Mouse (Mus musculus) midbrain, embryonic 11.5 days (tissue): ENCODE data around the gene Rgl1. TPM values are rescaled to one million over a fixed set of nuclear protein-coding genes. Genes with fewer than 3 reads are reported as not detected.

Source experiments
- ATAC-seq: fragments of 200-750 bp; cut with Nextera tagmentation; 2 replicates; pipeline ENCODE4 v1.8.0; 2017; ENCODE audit warnings: moderate TSS enrichment, moderate library complexity; ENCODE audit not compliant: low FRiP score
- DNase-seq: peaks from one replicate; pipeline ENCODE4 v3.0.0; 2015; ENCODE audit warnings: low spot score; ENCODE audit errors: missing footprints
- H3K27ac ChIP-seq: fragments of 300-500 bp; sonication (generic); 2 replicates; pipeline ENCODE4 v1.5.1; 2014; ENCODE audit warnings: low read depth, low read length
- H3K27me3 ChIP-seq: fragments of 300-500 bp; sonication (generic); 2 replicates; pipeline ENCODE4 v1.6.1; 2014; ENCODE audit warnings: mild to moderate bottlenecking, low read length, moderate library complexity, mixed read lengths; ENCODE audit not compliant: control insufficient read depth, insufficient read depth
- H3K36me3 ChIP-seq: fragments of 300-500 bp; sonication (generic); 2 replicates; pipeline ENCODE4 v1.6.1; 2014; ENCODE audit warnings: mild to moderate bottlenecking, low read length, moderate library complexity, mixed read lengths; ENCODE audit not compliant: control insufficient read depth, insufficient read depth
- H3K4me1 ChIP-seq: fragments of 300-500 bp; sonication (generic); 2 replicates; pipeline ENCODE4 v1.6.1; 2014; ENCODE audit warnings: low read length; ENCODE audit not compliant: control insufficient read depth, insufficient read depth
- H3K4me2 ChIP-seq: fragments of 300-500 bp; sonication (generic); 2 replicates; pipeline ENCODE4 v1.6.1; 2014; ENCODE audit warnings: mild to moderate bottlenecking, moderate library complexity
- H3K4me3 ChIP-seq: fragments of 300-500 bp; sonication (generic); 2 replicates; pipeline ENCODE4 v1.5.1; 2014; ENCODE audit warnings: low read depth, low read length
- H3K9ac ChIP-seq: fragments of 300-500 bp; sonication (generic); 2 replicates; pipeline ENCODE4 v1.6.1; 2014; ENCODE audit warnings: low read length
- H3K9me3 ChIP-seq: fragments of 300-500 bp; sonication (generic); 2 replicates; pipeline ENCODE4 v1.6.1; 2016; ENCODE audit warnings: low read length; ENCODE audit not compliant: control insufficient read depth
- WGBS: fragments of 180-500 bp; shearing (Covaris S2); extraction: QIAGEN DNeasy Blood & Tissue Kit; methylation state at CpG from one replicate; pipeline ENCODE4 v1.1.7; 2014; 5-methylcytosine and 5-hydroxymethylcytosine counted together
- polyA plus RNA-seq: library from polyadenylated mRNA; unstranded; fragments of >200 nt; fragmentation: Nextera tagmentation; extraction: Ambion mirVana; gene quantifications from 2 replicates; pipeline ENCODE4 v1.2.1, GENCODE M21; 2014

Gene Rgl1
- polyA plus RNA-seq, 1 experiment from 2014 or later: 23.2 TPM

DNA sequence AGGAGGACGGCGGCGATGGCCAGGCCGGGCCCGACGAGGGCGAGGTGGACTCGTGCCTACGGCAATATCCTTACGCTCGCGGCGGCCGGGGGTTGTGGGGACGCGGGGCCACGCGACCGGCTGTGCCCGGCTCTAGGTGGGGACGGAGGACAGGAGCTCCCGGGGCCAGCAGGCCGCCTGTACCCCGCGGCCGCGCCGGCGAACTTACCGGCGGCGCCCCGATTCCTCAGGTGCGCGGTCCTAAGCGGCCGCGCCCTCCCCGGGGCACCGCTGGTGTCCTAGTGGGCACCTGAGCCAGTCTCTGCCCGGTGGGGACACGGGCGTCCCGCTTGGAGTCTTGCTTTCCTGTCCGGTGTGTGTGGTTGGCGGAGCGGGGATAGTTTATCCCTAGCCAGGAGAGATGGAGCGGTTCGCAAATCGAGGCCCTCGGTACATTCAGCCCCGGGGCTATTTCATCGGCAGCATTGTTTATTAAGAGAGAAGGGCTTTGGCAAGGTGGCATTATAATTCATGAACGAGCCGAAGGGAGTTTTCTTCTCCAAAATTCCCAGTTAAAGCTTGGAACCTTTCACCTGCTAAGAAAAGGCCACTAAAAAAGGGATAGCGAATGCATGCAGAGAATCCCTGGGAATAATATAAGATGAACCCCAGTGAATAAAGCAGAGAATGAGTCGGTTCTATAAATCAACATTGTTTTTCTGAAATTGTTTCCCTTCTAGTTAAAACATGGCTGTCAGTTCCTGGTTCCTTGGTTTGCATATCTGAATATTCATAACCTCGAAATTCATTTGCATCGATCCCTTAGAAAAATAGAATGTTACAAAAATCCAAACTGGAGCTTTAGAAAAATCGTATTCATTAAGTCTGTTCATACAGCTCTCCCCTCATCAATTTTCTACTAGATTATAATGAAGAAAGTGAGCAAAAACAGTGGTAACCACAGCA is 925 bp upstream of the Rgl1 start:
- peak; percentile 94 for DNase-seq
- no peaks in the 10 kb centered on the region for H3K9me3 ChIP-seq
- H3K9ac ChIP-seq: peak overlapping the region; percentile 88
- H3K4me2 ChIP-seq: peak overlapping the region; percentile 85
- peak overlapping the region; percentile 95 for H3K4me3 ChIP-seq
- 0 out of 2 replicates have a peak, but pooled peaks cover 2% of the 10 kb centered on the region for H3K36me3 ChIP-seq
- H3K27me3 ChIP-seq: peaks cover 5% of the 10 kb centered on the region
- peak; percentile 74 for ATAC-seq
- WGBS: under 1% methylated on average over 55 of the region's 60 CpGs
- peaks cover 2% of the 10 kb centered on the region; the same call in 1 of the 2 replicates for H3K4me1 ChIP-seq
- peak overlapping the region; percentile 57 for H3K27ac ChIP-seq

DNA sequence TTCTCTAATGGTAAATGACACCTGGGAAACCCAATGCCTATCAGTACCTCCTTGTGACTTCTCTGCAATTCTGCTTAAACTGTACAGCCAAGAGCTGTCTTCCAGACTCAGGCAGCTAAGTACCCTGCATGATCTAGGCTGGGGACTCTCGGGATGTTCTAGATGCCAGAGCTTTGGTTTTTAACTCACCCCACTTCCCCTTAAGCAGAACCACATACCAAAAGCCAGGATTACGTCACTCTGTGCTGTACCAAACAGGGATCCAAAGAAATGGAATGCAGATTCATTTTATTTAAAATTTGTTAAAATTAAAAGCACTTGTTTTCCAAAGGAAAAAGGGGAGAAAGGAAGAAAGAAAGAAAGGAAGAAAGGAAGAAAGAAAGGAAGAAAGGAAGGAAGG is 4.4 kb downstream of the Rgl1 start:
- no peaks in the 10 kb centered on the region for H3K4me1 ChIP-seq
- DNase-seq (no peak), ATAC-seq (no peak)
- no peaks in the 10 kb centered on the region for H3K9me3 ChIP-seq
- 86% methylated on average over 2 of the region's 2 CpGs for WGBS
- no peak overlapping the region for H3K9ac ChIP-seq
- no peak overlapping the region for H3K4me3 ChIP-seq
- H3K27me3 ChIP-seq: peaks cover 5% of the 10 kb centered on the region
- H3K4me2 ChIP-seq: no peak overlapping the region
- H3K36me3 ChIP-seq: no peaks in the 10 kb centered on the region
- H3K27ac ChIP-seq: no peak overlapping the region

DNA sequence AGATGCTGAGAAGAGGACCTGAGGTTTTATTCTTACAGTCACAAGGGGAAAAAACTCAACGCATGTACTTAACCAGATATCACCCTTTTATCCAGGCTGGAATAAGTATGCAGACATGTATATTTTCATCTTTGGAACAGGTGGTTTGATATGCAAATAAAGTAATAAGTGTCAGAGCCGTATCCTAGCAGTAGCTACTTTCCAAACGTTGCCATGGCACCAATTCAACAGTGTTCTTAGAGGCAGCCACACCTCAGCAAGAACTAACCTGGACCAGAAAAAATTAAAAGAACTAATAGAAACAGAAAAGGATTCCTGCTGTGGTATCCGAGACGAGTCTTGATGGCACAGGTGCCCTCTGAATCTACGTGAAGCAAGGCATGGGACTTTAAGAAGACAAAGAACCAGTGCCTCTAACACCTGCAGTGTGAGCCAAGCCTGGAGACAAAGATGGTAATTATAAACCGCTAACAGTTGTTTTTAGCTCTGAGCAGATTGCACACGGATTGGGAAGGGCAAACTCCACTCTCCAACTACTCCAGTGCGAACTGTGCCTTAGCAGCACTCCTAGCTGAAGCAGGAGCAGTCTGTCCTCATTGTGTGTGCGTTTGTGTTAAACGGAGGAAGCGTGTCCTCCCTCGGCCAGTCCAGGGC is 15.7 kb downstream of the Rgl1 start, which contains the start of gene Apobec4:
Gene Apobec4, plus strand, starts transcription at position 240 of the 654 bp plus-strand sequence.
- ATAC-seq (no peak), DNase-seq (no peak)
- no peak within 1 kb of the TSS for H3K27ac ChIP-seq
- no peaks in the 10 kb centered on the region for H3K27me3 ChIP-seq
- no peak within 1 kb of the TSS for H3K4me2 ChIP-seq
- H3K9ac ChIP-seq: no peak within 1 kb of the TSS
- no peaks in the 10 kb centered on the region for H3K4me1 ChIP-seq
- no peaks in the 10 kb centered on the region for H3K9me3 ChIP-seq
- 72% methylated on average over 13 of the region's 13 CpGs for WGBS
- H3K4me3 ChIP-seq: no peak within 1 kb of the TSS
- no peaks in the 10 kb centered on the region for H3K36me3 ChIP-seq

DNA sequence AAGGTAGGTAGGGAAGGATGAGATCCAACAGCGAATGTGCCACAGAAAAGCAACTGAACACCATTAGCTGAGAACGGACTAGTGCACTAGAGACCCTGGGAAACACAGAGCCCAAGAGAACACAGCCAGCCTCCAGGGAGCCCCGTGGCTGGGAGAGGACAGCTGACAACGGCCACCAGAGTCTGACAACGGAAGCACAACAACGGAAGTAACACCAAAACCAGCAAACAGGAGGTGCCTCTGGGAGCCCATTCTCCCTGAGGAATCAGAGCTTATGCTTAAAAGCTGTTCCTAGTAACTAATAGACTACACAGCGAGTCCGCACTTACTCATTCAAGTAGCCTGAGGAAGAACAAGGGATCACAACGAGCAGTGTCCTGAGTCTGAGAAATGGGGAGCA is 16.9 kb downstream of the Rgl1 start:
- no peak overlapping the region for H3K27ac ChIP-seq
- H3K4me2 ChIP-seq: no peak overlapping the region
- no peaks in the 10 kb centered on the region for H3K27me3 ChIP-seq
- H3K4me3 ChIP-seq: no peak overlapping the region
- DNase-seq: no peak
- no peak for ATAC-seq
- H3K9me3 ChIP-seq: no peaks in the 10 kb centered on the region
- H3K9ac ChIP-seq: no peak overlapping the region
- WGBS: 74% methylated on average over 9 of the region's 9 CpGs
- no peaks in the 10 kb centered on the region for H3K4me1 ChIP-seq
- H3K36me3 ChIP-seq: no peaks in the 10 kb centered on the region

DNA sequence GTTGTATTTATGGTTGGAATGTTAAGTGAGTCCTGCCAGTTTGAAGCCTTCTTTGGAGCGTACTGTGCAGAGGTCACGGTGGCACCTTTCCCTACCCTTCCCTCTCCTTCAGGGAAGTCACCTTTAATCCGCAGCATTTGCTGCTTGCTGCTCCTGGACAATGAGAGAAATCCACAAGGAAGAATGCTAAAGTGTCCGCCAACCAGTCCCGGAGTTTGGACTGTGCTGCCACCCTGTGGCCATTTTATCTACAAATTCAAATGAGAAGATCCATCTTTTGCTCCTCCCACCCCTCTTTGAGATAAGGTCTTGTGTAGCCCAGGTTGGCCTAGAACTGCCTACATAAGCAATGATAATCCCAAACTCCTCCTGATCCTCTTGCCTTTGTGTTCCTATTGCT is 19.7 kb downstream of the Rgl1 start:
- no peak overlapping the region for H3K4me2 ChIP-seq
- ATAC-seq (peak; percentile 68), DNase-seq (peak; percentile 95)
- H3K4me3 ChIP-seq: no peak overlapping the region
- no peak overlapping the region for H3K9ac ChIP-seq
- H3K27ac ChIP-seq: no peak overlapping the region
- no peaks in the 10 kb centered on the region for H3K36me3 ChIP-seq
- H3K27me3 ChIP-seq: no peaks in the 10 kb centered on the region
- H3K9me3 ChIP-seq: no peaks in the 10 kb centered on the region
- WGBS: 2% methylated on average over 5 of the region's 5 CpGs
- no peaks in the 10 kb centered on the region for H3K4me1 ChIP-seq

DNA sequence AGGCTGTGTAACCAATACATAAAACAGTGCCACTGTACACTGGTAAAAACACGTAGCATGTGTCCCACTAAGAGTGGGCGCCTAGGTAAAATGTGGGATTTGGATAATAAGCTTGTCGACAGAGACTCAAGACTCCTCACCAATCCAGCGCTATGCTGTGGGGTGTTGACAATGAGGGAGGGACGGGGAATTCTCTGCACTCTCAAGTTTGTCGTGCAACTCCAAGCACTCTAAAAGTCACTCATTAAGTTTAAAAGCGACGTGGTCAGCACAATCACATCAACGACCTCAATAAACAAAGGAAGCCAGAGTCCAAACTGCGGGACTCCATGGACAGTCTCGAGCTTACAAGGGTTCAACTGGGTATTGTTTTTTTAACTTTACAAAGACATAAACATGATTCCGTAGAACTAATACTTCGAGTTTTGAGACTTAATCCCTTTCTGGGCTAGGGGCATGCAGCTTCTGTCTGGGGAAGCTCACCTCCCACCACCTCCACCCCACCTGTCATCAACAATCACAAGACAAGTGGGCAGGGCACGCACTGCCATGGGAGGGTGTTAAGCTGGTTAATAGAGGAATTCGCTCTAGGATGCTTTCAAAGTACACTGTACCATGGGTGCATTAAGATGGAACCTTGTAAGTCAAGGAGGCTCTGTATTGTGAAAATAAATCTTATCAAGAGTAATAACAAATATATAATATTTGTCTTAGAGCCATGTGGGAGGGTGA is 22.9 kb downstream of the Rgl1 start:
- no peaks in the 10 kb centered on the region for H3K27me3 ChIP-seq
- ATAC-seq: no peak
- H3K9me3 ChIP-seq: no peaks in the 10 kb centered on the region
- WGBS: 70% methylated on average over 15 of the region's 15 CpGs
- H3K27ac ChIP-seq: no peak overlapping the region
- H3K4me3 ChIP-seq: no peak overlapping the region
- H3K4me1 ChIP-seq: no peaks in the 10 kb centered on the region
- H3K9ac ChIP-seq: no peak overlapping the region
- no peak overlapping the region for H3K4me2 ChIP-seq
- H3K36me3 ChIP-seq: no peaks in the 10 kb centered on the region
- no peak for DNase-seq

DNA sequence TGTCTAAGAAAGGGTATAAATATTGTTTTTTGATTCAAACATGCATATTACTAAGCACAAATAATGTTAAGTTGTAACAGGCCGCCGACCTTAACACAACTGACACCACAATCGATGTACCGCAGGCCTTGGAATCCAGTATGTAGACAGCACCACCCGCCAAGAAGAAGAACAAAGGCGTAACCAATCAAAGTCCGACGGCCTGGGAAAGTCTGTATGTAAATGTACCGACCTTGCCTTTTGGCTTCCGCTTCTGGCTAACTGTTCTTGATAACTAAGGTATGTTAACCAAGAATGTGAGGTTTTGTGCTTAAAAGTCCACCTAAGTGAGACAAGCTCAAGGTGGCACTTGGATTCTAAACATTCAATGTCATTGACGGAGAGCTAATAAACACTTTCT is 26.8 kb downstream of the Rgl1 start:
- Histone ChIP-seq H3K27me3 (no peaks in the 10 kb centered on the region), H3K4me3 (no peak overlapping the region), H3K4me2 (no peak overlapping the region), H3K9ac (no peak overlapping the region), H3K36me3 (no peaks in the 10 kb centered on the region), H3K4me1 (no peaks in the 10 kb centered on the region), H3K27ac (no peak overlapping the region), H3K9me3 (no peaks in the 10 kb centered on the region)
- DNase-seq (no peak), ATAC-seq (no peak)
- WGBS: 90% methylated on average over 11 of the region's 11 CpGs

DNA sequence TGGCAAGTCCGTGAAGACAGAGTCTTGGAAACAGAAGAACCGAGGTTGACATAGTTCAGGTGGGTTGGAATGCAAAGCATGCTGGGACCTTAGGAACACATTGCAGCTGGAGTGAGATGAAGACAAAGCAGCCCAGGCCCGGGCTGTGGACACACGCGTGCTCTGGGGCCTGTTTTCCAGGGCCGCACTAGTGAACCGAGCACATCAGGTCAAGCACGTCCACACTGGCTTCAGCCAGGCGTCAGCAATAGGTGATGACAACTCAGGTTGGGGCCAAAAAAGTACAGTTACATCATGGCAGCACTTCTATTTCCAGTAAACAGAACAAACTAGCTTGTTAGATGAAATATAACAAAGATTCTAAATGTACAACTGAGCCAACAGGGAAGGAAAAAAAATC is 27.4 kb downstream of the Rgl1 start:
- no peaks in the 10 kb centered on the region for H3K27me3 ChIP-seq
- 92% methylated on average over 9 of the region's 9 CpGs for WGBS
- no peaks in the 10 kb centered on the region for H3K36me3 ChIP-seq
- DNase-seq: no peak
- H3K4me1 ChIP-seq: no peaks in the 10 kb centered on the region
- ATAC-seq: no peak
- no peak overlapping the region for H3K9ac ChIP-seq
- H3K4me2 ChIP-seq: no peak overlapping the region
- no peak overlapping the region for H3K27ac ChIP-seq
- H3K9me3 ChIP-seq: no peaks in the 10 kb centered on the region
- no peak overlapping the region for H3K4me3 ChIP-seq
